Mouse (Mus musculus) thymus, adult 18-20 months (tissue): ENCODE measurements around the gene Rhov.

Source experiments
- DNase-seq, 2 experiments: peaks; one replicate each; pipeline ENCODE4 v3.0.0; 2022; ENCODE audit warnings: mixed read lengths in 2 of 2

Gene Rhov

DNA sequence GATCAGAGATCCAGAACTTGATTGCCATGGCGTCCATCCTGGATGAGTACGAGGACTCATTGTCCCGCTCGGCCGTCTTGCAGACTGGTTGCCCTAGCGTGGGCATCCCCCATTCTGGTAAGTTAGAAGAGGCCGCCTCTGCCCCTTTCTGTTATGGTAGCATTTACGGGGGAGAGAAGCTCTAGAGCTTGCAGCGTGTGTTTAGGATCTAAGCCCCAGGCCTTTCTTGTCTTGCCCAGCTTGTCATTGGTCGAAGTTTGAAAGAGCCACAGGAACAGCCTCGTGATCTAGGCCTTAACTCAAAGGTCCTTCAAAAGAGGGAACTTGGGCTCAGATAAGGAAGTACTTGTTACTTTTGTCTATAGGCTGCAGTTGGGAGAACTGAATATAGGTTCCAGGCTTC, 17.9 kb upstream of the Rhov start:
- no peak for DNase-seq

DNA sequence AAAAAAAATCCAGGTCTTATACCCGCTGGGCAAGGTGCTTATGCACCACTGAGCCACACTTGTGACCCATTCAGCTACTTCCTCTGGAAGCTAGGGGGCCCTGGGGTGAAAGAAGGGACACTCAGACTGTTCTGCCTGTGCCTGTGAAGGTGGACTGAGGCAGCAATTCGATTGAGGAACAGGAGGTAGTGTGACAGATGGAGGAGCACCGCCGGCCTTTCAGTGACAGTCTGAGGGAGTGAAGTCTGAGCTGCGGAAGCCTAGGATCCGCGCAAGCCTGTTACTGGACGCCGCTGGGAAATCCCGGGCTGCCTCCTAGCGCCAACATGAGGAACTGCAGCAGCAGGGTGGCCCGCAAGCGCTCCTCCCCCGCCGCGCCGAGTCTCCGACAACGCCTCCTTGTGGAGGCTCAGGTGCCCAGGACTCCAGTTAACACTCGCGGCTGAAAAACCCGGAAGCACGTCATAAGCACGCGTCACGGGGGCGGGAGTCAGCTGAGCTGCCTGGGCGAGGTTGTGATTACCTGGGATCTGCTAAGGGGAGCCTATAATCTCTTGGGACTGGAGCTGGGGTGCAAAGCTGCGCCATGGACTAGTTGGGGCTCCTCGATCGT, 17.3 kb upstream of the Rhov start, which contains the start of gene Vps18:
Gene Vps18 (plus strand): TSS at position 471 of the 613 bp plus-strand sequence.
- DNase-seq: peak; percentile 90 to 91

DNA sequence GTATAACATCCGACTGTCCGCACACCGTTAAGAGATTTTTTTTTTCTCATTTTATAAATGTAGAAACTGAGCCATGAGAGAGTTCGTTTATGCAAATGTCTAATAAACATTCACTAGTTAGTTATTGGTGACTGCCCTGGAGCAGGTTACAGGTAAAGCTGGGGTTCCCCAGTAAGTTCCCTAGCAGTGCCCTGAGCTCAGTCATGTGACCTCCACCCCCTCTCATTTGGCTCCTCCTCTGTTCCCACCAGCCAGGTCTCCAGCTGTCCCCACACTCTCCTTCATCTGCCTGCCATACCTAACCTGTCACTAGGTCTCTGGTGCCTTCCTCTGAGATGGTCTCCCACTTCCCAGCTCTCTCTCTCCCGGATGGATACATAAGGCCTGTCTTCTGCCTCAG, 16.3 kb upstream of the Rhov start:
- DNase-seq: no peak

DNA sequence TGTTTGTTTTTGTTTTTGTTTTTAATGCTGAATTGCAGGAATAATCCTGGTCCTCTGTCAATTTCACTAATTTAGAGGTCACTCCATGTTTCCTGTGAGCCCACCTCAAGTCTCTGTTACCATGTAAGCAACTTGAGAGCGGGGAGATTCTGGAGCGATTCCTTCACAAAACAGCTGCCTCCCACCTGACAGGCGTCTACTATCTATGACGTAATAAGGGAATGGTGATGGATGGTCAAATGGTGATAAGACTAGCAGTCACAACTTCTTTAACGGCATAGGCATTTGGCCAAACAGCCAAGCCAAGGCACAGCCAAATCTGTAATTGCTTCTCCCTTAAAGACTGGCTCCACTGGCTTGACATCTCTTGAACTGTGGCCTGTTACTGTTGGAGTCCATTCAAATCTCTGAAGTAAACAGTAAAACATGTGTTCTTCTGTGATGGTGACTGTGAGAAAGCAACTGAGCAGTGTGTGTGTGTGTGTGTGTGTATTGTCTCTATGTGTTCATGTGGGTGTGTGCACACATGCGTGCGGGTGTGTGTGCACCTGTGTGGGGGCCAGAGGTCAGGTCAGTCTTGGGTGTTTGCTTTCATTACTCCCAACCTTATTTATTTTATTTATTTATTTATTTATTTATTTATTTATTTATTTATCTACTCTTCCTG, 11.0 kb upstream of the Rhov start:
- no peak for DNase-seq

DNA sequence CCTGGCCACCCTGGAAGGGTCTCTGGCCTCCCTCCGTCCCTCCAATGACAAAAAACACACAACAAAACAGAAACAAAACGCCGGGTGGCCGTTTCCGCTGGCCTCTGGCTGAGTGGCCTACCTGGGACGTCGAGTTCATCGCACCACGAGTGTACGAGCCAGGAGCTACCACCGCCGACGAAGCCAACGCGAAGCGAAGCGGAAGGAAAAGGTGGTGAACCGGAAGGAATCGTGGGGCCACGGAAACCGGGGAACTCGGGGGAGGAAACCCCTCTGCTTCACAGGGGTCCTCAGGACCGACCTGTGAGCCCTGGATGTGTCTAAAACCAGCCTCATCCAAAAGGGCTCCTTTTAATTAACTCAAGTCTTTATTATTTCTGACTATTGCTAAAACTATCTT, 6.7 kb upstream of the Rhov start:
- DNase-seq: no peak

DNA sequence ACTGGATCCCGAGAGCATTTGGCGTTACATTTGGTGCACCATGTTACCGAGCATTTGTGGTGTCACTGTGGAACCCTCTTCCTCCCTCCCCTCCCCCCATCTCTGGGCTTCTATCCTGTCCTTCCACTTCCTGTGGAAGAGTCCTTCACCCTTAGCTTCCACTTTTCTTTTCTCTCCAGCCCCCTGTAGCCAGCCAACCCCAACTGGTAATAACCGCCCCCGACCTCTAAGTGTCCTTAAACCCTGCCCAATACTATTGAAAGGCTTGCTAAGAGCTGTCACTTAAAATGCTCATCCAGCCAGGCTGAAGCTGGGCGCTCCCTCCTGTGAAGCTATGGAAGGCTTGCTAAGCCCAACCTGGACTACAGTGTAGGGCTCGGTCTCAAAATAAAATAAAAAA, 5.9 kb upstream of the Rhov start:
- no peak for DNase-seq

DNA sequence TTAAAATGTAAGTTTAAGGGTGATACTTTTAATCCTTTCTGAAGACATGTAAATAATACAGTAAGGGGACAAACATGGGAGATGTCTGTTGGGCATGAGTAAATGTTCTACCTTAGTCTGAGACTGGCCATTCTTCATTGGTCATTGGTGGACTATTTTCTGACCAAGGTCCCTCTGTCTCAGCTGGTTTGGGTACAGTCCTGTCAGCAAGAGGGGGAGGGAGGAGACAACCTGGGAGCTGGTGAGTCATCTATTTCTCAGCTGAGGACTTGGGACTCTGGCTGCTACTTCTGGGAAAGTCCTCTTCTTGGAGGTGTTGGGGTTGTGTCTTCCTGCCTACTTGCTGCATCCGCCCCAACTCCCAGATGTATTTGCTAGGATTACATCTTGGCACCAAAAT, 3.1 kb upstream of the Rhov start:
- DNase-seq: no peak

DNA sequence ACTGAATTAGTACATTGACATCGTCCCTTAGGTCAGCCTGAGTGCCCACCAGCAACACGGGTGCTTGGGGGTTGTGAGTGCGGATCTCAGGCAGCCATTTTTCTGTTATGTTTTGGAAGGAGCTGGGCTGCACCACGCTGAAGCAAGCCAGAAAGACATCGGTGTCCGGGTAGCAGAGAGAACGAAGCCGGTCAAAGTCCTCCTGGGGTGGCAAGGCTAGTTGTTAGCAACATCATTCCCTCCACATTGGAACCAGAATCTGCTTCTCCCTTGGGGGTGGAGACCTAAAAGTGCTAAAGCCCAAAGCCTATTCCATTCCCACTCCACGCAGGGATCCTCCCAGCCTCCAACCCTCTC, 808 bp downstream of the Rhov start:
- no peak for DNase-seq

DNA sequence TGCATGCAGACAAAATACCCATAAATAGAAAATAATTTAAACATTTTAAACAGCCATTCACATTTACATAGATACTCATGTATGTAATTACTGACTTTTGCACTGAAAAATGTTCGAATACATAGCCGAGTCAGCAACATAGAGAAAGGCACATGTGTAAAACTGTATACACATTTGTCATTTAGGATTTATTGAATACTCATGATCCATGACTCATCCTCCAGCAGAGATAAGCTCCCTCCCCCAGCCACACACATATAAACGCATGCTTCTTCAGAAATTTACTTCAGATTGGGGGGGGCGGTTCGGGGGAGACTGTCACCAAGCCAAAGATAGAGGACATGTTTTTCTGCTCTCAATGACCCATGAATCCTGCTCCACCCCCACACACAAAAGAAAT, 7.3 kb downstream of the Rhov start:
- DNase-seq: no peak

DNA sequence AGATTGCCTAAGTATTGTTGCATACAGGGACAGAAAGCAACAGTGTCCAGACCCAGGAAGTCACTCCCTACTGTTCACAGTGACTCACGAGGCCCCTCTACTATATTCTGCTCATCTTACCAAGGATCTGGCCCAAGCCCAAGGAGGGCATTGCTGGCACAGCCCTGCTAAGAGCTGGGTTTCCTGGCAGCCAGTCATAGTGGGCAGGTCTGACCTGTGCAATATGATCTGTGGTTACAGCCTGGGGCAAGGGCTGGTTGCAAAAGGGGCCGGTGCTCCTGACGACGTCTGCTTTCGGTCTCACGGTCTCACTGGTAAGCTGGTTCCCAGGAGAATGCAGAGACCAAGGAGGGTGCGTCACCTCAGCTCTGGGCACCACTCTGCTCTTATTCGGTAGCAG, 8.1 kb downstream of the Rhov start:
- no peak for DNase-seq

DNA sequence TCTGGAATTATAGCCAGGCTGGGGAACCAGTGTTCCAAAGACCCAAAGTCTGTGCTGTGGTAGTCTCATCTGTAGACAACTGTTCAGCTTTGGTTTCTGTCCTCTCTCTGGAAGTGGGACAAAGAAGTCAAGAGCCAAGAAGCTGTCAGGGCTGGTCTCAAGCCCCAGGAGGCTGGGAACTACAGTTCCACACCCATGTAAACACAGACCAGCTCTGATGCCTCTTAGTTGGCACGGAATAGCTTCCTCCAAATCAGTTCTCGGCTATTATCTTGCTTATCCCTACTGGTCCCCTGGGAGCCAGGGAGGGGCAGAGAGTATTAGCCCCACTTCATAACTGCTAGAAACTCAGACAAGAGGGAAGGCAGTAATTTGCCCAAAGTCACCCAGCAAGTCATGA, 9.7 kb downstream of the Rhov start:
- DNase-seq: no peak

DNA sequence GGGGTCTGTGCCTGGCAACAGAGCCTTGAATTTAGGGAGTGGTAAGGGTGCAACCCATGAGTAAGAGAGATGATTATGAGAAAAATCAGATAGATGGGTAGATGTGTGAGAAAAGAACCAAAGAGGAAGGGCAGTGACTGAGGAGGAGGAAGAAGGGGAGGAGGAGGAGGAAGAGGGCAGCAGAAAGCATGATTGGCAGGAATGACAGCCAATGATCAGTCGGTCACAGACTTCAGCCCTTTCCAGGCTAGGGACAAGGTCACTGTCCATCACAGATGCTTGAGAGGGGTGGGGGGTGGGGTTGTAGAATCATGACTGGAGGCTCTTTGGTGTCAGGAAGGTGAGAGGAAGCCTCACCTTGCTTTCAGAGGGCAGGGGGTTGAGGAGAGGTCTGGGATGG, 10.6 kb downstream of the Rhov start:
- no peak for DNase-seq

DNA sequence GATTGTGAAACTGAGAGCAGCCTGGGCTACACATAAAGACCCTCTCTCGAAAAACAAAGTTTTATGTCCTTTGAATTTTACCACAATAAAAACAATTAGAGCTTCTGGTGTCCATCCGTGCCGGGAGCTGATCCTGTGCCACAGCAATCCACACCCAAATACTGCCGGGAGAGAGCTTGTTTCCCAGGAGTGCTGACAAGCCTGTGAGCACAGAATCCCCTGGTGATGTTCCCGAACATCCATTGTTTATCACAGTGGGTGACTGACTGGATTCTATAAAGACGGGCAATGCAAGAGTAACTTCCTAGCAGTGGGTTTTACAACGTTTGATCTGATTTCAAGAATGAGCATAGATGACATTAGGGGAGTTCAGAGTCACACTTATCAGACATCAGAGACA, 16.1 kb downstream of the Rhov start:
- DNase-seq: no peak

DNA sequence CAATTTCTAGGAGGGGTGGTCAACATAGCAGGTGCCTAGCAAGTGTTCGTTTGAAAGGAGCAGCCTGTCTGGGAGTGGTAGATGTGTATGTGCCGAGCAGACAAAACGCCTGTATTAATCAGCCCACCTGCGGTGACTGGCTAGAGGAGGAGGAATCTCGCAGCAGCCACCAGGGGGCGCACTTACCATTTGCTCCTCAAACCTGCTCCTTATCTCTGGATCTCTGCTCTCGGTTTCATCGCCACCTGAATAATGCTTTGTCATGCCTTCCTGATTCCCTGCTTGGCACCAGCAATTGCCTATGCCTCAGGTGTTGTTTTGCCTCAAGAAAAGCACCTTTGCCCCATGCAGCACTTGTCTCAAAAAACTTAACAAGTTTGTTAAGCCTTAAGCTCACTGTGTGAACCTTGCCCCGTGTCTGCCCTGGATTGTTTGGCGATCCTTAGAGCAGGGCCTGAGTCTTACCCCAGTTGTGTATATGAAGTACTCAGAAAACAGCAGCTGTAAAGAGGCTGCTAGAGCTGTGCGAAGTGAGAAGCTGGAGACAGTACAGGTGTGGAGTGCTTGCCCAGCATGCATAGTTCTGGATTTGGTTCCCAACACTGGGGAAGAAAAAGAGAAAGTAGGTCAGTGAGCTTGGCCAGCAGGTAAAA, 20.1 kb downstream of the Rhov start:
- peak; percentile 68 to 70 for DNase-seq

DNA sequence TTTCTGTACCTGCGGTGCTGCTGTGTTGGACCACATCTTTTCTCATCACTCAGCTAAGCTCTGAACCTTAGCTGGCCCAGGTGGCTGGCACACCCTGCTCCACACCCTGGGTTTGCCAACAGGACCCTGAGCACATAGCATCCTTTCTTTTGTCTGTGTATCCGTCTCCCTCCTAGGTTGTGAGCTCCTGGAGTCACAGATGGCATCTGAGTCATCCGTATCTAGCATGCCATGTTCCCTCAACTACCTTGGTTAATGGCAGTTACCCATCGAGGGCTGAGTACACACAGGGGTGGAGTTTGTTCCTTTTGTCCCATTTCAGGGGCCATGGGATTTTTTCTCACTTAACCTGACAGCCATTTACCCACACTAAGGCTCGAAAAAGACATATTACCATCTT, 20.7 kb downstream of the Rhov start:
- DNase-seq: no peak

DNA sequence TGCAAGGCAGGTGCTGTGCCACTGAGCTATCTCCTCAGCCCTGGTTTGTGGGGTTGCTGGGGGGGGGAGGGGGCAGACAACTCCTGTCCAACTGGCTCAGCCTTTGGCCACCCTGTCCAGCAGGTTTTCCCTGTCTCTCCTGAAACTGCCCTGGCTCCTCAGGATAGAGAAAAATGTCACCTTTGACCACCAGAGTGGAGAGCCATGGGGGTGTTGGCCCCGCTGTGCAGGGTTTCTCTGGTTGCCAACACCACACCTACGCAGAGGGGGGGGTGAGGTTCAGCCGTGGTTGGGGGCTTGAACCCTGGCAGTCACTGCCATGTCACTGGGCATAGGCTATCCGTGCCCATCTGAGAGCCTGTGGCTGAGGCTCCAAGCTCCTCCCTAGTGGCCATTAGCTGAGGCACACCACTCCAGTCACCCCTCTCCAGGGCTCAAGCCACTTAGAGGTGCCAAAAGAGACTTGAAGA, 21.4 kb downstream of the Rhov start:
- no peak for DNase-seq

DNA sequence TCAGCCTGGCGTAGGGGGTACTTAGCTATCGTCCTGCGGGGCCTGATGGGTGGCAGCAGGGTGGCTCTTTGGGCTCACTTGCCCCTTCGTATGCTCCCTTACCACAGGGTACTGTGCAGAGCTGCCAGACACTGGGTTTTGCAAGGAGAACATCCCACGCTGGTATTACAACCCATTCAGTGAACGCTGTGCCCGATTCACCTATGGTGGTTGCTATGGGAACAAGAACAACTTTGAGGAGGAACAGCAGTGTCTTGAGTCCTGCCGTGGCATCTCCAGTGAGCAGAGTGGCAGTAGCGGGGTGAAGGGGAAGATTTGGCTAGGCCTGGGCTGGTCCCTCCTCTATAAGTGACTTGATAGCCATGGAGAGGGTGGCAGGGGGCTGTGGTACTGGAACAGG, 23.2 kb downstream of the Rhov start:
- DNase-seq: no peak

DNA sequence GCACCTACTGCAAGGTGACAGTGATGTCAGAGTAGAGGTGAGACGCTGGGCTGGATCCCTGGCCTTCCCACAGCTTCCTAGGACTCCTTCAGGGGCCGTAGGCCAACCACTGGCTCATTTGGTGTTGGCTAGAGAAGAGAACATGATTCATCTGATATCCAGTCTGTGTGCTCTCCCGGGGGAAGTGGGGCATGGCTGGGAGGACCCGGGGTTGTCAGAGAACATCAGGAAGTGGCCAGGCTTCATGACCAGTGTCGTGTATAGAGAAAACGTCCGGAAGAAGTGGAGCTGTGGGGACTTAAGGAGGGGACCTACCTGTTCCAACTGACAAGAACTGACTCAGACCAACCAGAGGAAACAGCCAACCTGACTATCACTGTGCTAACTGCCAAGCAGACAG, 25.8 kb downstream of the Rhov start:
- DNase-seq: no peak

DNA sequence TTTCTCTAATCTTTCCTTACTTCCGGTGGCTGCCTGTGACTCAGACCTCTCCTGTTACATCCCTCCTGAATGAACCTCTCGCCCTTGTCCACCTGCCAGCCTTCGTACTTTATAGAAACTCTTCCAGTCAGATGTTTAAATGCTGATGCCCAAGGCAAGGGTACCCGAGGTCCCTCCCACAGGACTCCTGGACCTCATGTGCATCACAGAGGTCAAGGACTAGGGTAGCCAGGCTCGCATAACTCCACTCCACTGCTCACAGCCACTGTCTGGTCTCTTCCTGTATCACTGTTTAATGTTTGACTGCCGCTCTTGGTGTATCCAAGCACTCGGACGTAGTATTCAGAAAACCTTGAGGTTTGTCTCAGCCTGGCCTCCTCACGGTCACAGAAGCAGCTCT, 28.5 kb downstream of the Rhov start:
- no peak for DNase-seq

DNA sequence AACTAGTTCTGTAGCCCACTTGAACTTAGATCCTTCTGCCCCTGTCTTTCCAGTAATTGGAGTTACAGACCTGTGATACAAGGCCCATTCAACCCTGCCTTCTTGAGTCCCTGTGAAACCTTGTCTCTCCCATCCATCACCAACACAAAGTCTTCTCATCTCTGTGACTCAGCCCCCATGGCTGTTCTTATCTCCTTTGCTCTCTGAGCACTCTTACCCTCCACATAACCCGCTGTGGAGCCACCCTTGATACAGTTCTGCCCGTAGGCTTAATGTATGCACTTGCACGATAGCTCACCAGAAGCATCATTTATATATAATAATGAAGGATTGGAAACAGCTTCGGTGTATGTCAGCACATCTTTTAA, 30.3 kb downstream of the Rhov start:
- no peak for DNase-seq

DNA sequence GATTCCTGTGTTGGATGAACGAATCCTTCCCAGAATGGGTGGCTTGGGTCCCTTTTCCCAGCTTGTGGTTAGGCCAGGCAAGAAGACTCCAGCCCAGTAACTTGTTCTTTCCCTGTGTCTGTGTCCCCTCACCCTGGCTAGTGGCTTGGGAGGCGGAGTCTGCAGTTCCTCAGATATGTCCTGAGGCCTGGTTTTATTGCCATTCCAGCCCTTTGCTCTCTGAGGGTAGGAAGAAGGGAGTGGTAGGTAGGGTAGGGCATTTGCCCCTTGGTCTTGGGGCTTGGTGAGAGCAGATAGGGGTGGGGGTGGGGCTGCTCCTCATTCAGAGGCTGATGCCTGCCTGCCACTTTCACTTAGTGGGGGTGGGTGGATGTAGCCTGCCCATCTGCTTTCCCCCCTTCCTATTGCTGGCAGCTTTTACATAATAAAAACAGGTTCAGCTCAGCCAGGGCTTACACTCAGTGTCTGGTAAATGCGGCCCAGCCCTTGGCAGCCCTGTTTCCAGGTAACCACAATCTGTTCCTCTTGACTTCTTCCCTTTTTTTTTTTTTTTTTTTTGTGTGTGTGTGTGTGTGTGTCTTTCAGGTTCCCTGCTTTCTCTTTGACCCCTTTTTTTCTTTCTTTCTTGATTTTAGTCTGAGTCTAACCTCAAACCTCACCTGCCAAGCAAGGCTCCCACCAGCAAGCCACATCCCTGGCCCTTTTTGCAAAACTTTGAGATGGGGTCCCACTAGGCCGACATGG, 30.8 kb downstream of the Rhov start:
- no peak for DNase-seq

DNA sequence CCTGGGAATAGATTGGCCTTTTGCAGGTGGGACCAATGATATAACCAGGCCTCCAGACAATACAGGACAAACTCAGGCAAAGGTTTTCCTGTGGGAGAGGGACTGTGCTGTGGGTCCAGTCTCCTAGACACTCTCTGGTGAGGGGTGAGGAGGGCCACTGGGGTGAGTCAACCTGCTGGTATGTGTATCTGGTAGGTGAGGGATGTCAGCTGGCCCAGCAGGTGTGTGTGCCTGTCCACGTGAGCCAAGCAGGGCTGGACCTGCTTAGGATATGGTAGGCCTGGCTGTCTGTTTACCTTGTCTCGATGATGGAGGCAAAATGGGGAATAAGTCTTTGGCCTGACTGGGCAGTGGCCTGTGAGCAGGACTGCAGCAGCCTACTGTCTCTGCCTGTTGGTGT, 32.4 kb downstream of the Rhov start:
- no peak for DNase-seq

DNA sequence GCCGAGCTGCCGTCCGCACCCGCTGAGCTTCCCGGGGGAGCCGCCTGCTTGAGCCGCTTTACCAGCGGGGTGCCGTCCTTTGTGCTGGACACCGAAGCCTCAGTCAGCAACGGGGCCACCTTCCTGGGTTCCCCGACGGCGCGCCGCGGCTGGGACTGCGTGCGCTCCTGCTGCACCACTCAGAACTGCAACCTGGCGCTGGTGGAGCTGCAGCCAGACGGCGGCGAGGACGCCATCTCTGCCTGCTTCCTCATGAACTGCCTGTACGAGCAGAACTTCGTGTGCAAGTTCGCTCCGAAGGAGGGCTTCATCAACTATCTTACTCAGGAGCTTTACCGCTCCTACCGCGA, 33.2 kb downstream of the Rhov start:
- no peak for DNase-seq
